Mouse (Mus musculus) bone marrow macrophage, adult 2 months (primary cell): ENCODE data around the gene Gng10. TPM values are rescaled to one million over a fixed set of nuclear protein-coding genes. Genes with fewer than 3 reads are reported as not detected.

Source experiments
- H3K27ac ChIP-seq: 2 replicates; pipeline ENCODE4 v1.5.1; 2012; ENCODE audit warnings: low read depth, low read length; ENCODE audit not compliant: insufficient read depth
- H3K4me1 ChIP-seq: 2 replicates; pipeline ENCODE4 v1.6.1; 2012; ENCODE audit warnings: low read length; ENCODE audit not compliant: control insufficient read depth, insufficient read depth
- H3K4me3 ChIP-seq: 2 replicates; pipeline ENCODE4 v1.5.1; 2012; ENCODE audit warnings: mild to moderate bottlenecking, low read length, moderate library complexity; ENCODE audit not compliant: insufficient read depth
- CTCF ChIP-seq: IDR thresholded peaks from 2 replicates; pipeline ENCODE4 v1.5.1; 2012; ENCODE audit warnings: low read depth, mild to moderate bottlenecking, low read length, moderate library complexity
- POLR2A ChIP-seq: IDR thresholded peaks from 2 replicates; pipeline ENCODE4 v1.6.1; 2012; ENCODE audit warnings: mild to moderate bottlenecking, low read depth, low read length, borderline replicate concordance
- polyA plus RNA-seq: library from polyadenylated mRNA; stranded (reverse); fragments of >200 nt; gene quantifications from 2 replicates; pipeline ENCODE4 v1.2.4, GENCODE M21; 2012; ENCODE audit not compliant: missing spikeins, insufficient read depth, insufficient read length

Gene Gng10
- 54.3 and 60.2 TPM in 2 replicates for polyA plus RNA-seq

DNA sequence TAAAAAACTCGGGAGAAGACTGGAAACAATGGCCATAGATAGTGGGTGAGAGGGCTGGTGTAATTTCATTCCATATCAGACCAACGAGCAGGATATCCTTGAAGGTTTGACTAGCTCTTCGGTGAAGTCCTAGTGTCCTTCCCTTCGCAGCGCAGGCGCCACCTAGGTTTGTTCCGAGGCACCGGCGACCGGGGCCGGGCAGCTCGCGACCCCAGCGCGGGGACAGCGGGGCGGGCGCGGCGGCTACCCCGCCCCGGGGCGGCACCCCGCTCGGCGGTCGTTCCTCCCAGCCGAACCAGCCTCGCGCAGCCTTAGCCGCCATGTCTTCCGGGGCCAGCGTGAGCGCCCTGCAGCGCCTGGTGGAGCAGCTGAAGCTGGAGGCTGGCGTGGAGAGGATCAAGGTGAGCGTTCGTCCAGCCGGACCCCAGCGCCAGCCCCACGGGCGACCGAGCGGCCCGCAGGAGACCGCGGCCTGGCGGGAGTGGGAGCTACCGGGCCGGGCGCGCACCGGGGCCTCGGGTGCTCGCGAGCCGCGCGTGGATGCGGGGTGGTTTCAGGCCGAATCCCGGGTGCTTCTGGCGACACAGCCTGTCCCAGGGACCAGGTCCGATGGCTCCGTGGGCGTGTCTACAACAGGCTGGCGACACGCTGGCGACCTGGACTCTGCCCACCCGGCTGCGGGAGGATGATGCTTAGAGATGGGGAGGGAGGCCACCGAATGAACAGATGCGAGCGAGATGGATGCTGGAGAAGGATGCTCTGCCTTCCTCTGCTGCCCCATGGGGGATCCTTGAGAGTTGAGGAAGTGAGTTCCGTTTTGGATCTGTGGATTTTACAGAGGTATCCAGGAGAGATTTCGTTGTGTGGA, at the start of gene Gng10:
Gng10 (plus strand) TSS at position 171 of the 868 bp plus-strand sequence.
- TF ChIP-seq CTCF (no peak), POLR2A (no peak)
- 0 out of 2 replicates have a peak within 1 kb of the TSS, but pooled peaks have one; percentile 40 for H3K27ac ChIP-seq
- H3K4me1 ChIP-seq = peaks cover 18% of the 10 kb centered on the region
- H3K4me3 ChIP-seq = peak within 1 kb of the TSS; percentile 74

DNA sequence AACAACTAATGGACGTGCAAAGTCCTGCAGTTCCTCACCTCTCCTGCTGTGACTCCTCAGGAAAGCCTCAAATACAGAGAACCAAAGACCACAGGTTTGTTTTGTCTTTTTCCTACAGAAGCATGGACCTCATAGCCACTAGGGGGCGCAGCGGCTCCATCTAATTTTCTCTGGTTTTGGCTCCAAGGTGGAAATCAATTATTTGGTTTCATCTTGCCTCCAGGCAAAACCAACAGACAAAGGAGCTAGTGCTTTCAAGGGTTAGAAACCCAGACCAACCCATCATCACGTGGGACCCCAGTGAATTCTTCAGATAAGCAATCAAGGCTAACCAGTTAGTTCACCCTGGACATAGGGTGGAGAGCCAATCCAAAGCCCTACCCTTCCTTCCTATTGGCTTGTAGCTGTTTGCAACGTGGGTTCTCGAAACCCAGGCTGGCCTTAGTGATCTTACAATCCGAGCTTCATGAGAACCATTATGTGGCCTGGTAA, 49.7 kb upstream of the Gng10 start:
- no peak for TF ChIP-seq POLR2A
- peak; percentile 54 for TF ChIP-seq CTCF
- H3K4me1 ChIP-seq = peaks cover 16% of the 10 kb centered on the region
- no peak overlapping the region for H3K27ac ChIP-seq
- no peak overlapping the region for H3K4me3 ChIP-seq

DNA sequence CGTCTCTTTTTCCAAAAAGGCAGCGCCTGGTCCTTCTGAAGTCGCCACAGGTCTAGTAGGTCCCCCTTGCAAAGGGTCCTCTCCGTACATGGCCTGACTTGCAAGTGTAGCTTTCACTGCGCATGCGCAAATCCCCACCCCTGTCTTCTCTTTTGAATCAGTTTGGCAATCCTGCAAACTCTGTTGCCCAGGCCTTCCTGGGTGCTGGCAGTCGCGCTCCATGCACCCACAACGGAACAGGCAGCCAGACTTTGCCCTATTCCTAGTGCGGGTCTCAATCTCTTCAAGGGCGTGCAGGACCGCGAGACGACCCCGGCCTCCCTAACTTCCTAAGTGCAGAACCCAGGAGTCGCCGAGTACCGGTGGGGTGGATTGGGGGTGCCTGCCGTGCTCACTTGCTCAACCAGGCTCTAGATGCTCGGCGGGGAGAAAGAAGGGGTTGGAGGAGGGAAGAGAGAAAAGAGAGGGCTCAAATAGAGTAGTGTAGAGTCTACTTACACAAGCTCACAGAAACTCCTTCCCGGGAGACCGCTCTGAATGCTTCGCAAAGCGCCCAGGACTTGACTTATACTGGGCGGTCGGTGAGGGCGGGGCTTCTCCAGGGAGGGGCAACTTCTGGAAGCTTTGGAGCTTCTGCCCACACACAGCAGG, 48.2 kb upstream of the Gng10 start, which contains the start of gene Ptgr1:
Ptgr1 (minus strand) TSS at position 580 of the 651 bp plus-strand sequence.
- Histone ChIP-seq H3K4me1 (peaks cover 21% of the 10 kb centered on the region), H3K4me3 (peak within 1 kb of the TSS; percentile 72), H3K27ac (peak within 1 kb of the TSS; percentile 17; the same call in 1 of the 2 replicates)
- TF ChIP-seq CTCF (no peak), POLR2A (peak; percentile 23)

DNA sequence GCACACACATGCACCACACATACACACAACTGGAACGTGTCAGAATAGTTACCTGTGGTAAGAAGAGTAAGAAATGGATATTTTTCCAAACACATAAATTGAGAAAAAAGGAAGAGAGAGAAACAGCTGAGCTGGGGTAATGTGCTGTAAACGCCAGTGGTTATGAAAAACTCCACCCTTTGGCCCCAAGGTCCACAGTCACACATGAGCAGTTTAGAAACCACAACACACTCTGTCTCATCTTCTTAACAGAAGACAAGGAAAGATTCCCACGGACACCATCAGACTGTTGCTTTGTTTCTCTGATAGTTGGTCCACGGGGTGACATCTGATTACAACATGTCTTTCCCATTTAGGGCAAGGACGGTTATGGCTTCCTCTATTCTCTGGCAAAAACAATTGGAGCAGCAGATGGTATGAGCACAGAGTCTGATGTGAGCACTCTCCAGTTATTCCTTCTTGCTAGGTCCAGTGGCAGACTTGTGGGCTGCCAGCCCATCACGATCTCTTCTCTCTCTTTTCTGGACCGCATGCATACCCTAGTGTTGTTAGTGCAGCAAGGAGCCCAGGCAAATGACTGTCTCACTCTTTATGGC, 45.5 kb upstream of the Gng10 start:
- H3K27ac ChIP-seq = no peak overlapping the region
- TF ChIP-seq POLR2A = no peak
- peaks cover 21% of the 10 kb centered on the region for H3K4me1 ChIP-seq
- no peak overlapping the region for H3K4me3 ChIP-seq

DNA sequence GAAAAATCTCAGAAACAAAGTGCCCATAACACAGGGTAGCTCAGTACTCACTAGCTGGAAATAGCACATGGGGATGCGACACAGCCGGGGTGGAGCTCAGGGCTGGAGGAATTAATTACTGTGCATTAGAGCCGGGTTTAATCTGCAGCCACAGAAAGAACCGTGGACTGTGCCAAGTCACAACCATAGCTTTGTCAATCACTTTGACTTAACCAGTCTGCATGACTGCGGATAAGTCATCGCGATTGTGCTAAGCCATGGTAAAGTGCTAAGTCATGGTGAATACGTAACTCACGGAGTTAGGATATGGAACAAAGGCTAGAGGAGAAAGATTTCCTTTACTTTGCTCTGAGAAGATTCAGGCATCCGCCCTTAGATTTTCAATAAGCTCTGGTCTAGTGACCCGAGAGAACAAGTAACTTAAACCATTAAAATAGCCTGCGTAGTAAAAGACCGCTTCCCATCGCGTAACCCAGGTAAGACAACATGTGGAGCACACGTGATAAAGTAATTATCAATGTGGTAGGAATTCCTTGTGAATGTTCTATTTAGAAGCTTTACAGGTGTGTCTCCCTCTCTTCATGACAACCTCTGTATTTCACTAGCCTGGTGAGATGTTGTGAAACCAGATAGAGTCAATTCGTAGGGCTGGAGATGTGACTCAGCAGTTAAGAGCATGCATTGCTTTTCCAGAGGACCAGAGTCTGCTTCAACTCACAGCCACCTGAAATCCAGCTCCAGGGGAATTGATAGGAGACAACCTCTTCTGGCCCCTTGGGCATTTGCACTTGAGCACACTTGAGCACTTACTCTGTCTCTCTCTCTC, 44.1 kb upstream of the Gng10 start:
- Histone ChIP-seq H3K4me1 (peaks cover 21% of the 10 kb centered on the region), H3K4me3 (no peak overlapping the region), H3K27ac (no peak overlapping the region)
- TF ChIP-seq POLR2A = no peak
- TF ChIP-seq CTCF = no peak

DNA sequence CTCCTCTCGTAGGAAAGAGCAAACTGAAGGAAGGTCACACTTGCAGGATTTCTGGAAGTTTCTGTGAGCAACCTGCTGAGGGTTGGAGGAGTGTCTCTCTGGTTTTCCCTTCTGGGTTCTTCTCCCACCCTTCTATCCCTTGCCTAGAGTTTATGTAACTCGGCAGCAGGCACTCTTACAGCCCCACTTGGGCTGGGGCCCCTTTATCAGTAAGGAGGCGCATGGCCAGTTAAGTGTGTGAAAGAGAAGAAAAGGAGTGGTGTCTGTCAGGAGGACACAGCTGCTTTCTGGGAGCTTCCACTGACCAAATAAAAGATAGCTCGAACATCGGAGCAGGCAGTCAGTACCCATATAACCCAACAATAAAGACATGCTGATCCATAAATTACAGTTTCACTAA, 42.7 kb upstream of the Gng10 start:
- peaks cover 17% of the 10 kb centered on the region for H3K4me1 ChIP-seq
- H3K4me3 ChIP-seq = no peak overlapping the region
- H3K27ac ChIP-seq = no peak overlapping the region
- TF ChIP-seq CTCF = no peak
- no peak for TF ChIP-seq POLR2A

DNA sequence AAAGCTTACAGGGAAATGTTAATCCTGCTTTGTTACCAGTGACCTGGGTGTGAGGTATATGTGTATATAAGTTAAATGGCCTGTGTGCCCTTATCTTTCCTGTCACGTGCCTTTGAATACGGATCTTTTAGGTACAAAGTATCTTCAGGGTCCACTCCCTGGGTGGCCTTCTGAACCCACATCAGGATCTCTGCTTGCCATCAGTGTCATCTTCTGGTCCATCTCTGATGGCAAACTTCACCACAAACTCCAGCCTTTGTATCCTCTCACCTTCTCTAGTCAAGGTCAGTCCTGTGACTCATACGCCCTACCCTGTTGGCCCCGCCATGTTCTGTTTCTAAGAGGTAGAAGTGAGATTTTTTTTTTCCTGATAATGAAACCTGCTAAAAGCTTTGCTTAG, 40.1 kb upstream of the Gng10 start, which contains the start of gene Dnajc25:
Dnajc25 (plus strand) TSS at position 301 of the 400 bp plus-strand sequence.
- no peak within 1 kb of the TSS for H3K4me3 ChIP-seq
- TF ChIP-seq POLR2A = no peak
- no peak for TF ChIP-seq CTCF
- H3K27ac ChIP-seq = no peak within 1 kb of the TSS
- peaks cover 6% of the 10 kb centered on the region; the same call in 1 of the 2 replicates for H3K4me1 ChIP-seq

DNA sequence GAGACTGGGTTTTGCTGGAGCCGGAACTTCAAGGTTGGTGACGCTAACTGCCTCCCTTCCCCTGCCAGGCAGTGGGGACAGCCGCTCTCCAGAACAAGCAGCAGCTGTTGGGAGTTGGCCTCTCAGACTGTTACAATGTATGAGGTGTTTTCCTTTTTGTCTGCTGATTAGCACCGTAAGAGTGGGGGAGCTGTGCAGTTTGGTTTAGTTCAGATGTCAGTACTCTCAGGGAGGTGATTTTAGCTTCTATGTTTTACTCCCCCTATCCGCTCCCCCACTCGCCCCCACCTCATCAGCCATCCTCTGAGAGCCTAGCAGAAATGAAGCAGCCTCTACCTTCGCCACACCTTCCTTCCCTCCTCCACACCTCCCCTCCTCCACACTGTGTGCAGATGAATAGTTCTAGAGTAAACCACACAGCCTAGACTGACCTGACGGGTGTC, 39.6 kb upstream of the Gng10 start:
- Histone ChIP-seq H3K27ac (no peak overlapping the region), H3K4me1 (peaks cover 5% of the 10 kb centered on the region; the same call in 1 of the 2 replicates), H3K4me3 (no peak overlapping the region)
- no peak for TF ChIP-seq POLR2A

DNA sequence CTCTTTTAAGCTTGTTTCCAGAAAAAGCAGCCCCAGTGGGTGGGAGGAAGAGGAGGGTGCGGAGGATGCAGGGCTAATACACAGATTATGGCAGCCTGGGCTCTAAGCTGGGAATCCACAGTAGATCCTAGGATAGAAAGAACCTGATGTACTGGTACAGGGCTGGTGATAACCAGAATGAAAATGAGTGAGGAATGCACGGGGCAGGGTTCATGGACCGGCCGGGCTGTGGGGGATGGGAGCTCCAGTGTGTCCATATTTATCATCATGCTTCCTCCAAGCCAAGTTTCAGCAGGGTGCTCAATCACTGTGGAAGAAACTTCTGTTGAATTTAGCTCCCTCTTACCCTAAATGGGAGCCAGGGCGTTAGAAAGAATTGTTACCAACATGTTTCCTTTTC, 37.8 kb upstream of the Gng10 start:
- no peak overlapping the region for H3K4me3 ChIP-seq
- TF ChIP-seq POLR2A (no peak), CTCF (no peak)
- H3K4me1 ChIP-seq = no peaks in the 10 kb centered on the region
- H3K27ac ChIP-seq = no peak overlapping the region
